Mouse (Mus musculus): Measurements from ENCODE around the gene Scgb1a1.
A peak's percentile ranks its signal among the peaks of the same experiment; 100 is the strongest.
"Not testable (repeated sequence)": the region's sequence is repeated elsewhere in the genome, so short reads cannot be mapped to it uniquely, and the experiment has no call there.

Gene Scgb1a1

GRCm38 (mm10) chr19:9067292-9067691, 20.5 kb downstream of the Scgb1a1 start:
- no peak for DNase-seq (ENCODE audit: inconsistent ontology term)

DNA sequence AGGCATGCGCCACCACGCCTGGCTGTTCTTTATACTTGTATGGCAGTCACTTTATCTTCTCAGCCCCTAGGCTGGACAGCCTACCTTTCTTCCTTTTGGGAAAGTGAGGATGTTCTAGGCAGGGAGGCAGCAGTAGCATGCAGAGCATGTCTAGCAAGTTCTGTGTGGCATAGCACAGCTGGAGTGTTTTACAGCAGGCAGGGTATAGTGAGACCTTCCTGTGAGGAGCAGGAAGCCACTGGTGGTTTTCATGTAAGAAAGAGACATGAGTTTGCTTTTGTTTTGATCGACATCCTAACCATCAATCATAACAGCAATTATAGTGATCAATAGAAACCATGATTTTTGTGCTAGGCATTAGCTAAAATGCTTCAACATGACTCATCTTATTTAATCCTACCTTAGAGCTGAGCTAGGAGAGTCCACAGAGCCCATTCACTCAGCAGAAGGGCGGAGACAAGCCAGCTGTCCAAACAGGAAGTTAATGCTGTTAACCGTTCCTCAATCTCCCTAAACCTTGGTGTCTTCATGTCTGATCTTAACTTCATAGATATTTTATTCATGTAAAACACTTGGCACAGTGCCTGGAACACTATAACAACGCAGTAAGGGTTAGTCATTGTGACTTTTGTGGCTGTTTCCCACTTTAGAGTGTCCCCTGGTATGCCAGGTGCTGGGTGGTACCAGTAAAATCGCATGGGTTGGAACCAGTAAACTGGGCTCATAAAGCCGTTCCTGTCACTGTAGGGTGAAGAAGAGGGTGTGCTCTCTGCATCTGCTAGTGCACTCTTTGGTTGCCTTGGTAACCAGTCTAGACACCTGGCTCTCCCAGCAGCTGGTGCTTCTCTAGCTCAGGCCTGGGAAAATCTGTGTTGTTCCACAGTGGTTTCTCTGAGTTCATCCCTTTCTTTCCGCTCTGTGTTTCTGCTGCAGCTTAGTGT, 21.9 kb downstream of the Scgb1a1 start:
- DNase-seq (ENCODE audit: inconsistent ontology term), result no peak

GRCm38 (mm10) chr19:9063831-9064230, 23.9 kb downstream of the Scgb1a1 start:
- no peak for DNase-seq (ENCODE audit: inconsistent ontology term)

DNA sequence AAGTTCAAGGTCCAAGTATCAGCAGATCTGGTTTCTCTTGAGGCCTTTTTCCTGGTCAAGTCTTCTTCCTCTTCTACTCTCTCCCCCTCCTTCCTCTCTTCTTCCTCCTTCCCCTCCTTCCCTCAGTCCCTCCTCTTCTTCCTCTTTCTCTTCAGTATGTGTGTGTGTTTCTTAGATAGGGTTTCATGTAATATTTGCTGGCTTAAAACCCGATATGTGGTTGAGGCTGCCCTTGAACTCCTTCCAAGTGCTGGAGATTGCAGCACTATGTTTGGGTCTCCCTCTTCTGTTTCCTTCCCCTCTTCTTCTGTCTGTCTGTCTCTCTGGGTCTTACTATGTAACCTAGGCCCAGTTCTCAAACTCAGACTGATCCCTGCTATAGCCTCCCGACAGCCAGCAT, 24.9 kb downstream of the Scgb1a1 start:
- DNase-seq (ENCODE audit: inconsistent ontology term), result no peak

- peak; percentile 88 for DNase-seq (ENCODE audit: inconsistent ontology term)
These were observed 26.4 kb downstream of the Scgb1a1 start for GRCm38 (mm10) chr19:9061221-9061893.

DNA sequence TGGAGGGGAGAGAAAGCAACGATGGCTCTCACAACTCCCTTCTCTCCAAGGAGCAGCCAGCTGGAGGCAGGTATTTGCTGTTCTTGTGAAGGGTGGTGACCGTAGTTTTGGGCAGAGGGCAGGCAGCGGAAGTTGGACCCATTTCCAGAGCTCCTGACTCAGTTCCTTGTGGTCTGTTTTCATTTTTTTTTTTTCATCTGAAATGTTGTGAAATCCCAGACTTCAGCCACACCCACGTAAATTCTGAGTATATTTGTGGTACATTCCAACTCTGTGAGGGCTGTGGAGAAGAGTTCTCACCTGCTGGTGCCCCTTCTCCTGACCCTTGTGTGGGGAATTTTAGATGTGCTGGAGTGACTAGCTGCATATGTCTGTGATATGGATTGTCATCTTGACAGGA, 27.7 kb downstream of the Scgb1a1 start:
- DNase-seq (ENCODE audit: inconsistent ontology term), result peak; percentile 85

DNA sequence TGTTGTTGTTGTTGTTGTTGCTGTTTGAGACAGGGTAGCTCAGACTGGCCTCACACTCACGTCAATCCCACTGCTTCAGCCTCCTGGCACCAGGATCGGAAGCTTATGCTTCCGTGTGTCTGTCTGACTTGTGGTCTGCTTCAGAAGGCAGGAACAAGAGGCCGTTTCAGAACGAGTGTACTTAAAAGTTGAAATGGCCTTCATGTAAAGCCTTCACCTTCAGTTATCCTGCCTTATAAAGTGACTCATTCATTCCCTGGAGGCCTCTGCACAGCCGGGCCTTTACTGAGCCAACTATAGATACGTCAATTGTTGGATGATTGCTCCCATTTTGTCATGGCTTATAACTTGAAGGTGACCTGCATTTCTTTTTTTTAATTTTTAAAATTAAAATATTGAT, 28.4 kb downstream of the Scgb1a1 start:
- DNase-seq (ENCODE audit: inconsistent ontology term), result no peak

DNA sequence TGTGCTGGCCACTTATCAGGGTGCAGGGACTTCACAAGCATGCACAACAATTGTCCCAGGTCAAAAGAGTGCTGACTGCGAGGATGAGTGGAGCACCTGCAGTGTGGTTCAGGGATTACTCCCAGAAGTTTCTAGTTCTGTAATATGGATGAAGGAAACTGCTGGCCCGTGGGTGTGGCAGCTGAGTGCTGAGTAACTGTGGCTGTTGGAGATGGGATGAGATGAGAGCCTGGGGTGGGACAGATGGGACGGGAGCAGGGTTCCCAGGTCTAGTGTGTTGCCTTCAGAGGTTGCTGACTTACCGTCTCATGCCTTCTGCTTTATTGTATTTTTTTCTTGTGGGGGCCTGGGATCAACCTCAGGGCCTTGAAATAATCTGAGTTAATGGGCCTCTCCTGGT, 28.8 kb downstream of the Scgb1a1 start:
- DNase-seq (ENCODE audit: inconsistent ontology term), result no peak

- DNase-seq (ENCODE audit: inconsistent ontology term), result no peak
These were observed 29.4 kb downstream of the Scgb1a1 start for GRCm38 (mm10) chr19:9058331-9058884.

DNA sequence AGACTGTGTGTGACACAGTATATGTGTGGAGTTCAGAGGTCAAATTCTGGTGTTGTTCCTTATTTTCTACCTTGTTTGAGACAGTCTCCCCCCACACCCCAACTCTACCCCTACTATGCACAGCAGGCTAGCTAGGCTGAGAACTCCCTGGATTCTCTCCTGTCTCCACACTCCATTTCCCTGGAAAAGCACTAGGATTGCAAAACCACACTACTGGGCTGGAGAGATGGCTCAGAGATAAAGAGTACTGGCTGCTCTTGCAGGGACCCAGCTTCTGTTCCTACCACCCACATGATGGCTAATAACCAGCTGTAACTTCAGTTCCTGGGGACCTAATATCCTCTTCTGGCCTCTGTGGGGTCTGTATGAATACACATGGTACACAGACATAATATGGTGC, 30.1 kb downstream of the Scgb1a1 start:
- DNase-seq (ENCODE audit: inconsistent ontology term), result no peak

- DNase-seq (ENCODE audit: inconsistent ontology term), result no peak
These were observed 31.9 kb downstream of the Scgb1a1 start for GRCm38 (mm10) chr19:9055703-9056355.

- DNase-seq (ENCODE audit: inconsistent ontology term), result no peak
These were observed 32.6 kb downstream of the Scgb1a1 start for GRCm38 (mm10) chr19:9055153-9055552.

- peak; percentile 94 for DNase-seq (ENCODE audit: inconsistent ontology term)
These were observed 34.8 kb downstream of the Scgb1a1 start for GRCm38 (mm10) chr19:9052803-9053431.

GRCm38 (mm10) chr19:9051985-9052384, 35.8 kb downstream of the Scgb1a1 start:
- not testable (repeated sequence) for DNase-seq (ENCODE audit: inconsistent ontology term)

DNA sequence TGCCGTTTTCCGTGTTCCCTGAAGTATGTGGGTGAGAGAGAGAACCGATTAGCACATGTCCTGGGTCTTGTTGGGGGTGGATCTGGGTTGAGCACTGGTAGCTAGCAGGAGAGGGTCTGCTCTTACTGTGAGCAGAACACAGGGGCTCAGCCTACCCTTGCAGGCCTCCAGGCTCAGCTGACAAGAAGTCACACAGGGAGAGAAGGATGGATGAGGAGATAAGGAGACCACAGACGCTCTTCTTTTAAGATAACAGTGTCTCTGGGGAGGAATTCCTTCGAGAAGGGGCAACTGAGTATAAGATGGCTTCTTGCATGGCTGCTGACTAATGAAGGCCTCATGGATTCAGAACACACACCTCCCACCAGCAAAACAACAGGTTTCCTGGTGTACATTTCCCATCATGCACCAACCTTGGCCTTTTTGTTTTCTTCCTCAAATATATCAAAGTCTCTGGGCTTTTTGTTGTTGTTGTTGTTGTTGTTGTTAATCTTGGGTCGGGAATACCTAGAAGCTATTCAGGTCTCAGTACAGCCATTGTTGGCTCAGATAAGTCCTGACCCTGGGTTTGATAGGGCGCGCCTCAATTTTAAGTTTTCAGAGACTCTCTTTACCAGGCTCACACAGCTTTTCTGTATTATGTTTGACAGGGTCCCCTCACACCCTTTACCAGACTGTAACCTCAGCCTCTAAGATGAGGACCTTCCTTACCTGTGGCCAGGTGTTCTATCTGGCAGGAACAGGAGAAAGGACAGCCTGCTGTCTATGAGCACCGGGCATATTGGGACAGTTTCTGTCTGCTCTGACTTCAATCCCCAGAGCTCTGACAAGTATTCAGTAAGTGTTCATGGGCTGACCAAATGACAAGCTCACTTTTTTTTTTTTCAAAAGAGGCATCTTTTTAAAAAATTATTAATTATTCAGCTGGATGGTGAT, 37.2 kb downstream of the Scgb1a1 start:
- DNase-seq (ENCODE audit: inconsistent ontology term), result no peak

DNA sequence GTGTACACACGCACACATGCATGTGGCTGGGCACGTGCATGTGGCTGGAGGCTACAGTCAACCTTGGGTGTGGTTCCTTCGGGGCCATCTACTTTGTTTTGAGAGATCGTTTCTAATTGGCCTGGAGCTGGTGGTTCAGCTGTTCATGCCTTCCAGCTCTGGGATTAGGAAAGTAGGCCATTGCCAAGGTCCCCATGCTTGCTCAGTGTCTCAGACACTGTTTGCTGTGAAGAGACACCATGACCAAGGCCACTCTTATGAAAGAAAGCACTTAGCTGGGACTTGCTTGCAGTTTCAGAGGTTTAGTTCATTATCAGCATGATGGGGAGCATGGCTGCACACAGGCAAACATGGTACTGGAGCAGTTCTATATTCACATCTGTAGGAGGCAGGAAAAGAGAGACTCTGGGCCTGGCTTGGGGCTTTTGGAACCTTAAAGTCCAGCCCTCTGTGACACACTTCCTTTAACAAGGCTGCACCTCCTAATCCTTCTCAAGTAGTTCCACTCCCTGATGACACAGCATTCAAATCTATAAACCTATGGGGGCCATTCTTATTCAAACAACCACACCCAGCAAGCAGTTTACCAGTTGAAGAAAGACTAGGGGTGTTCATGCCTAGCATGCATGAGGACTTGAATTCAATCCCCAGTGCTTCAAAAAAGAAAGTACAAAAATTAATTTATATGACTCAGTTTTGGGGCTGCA, 38.6 kb downstream of the Scgb1a1 start:
- DNase-seq (ENCODE audit: inconsistent ontology term), result no peak

GRCm38 (mm10) chr19:9047946-9048387, 39.8 kb downstream of the Scgb1a1 start:
- DNase-seq (ENCODE audit: inconsistent ontology term), result no peak

GRCm38 (mm10) chr19:9047207-9047945, 40.4 kb downstream of the Scgb1a1 start:
- DNase-seq (ENCODE audit: inconsistent ontology term), result peak; percentile 47

GRCm38 (mm10) chr19:9044291-9044690, 43.5 kb downstream of the Scgb1a1 start:
- DNase-seq (ENCODE audit: inconsistent ontology term), result no peak
